Mouse (Mus musculus) lung, embryonic 15.5 days (tissue): ENCODE data around the gene Gm28305. TPM values are rescaled to one million over a fixed set of nuclear protein-coding genes. Genes with fewer than 3 reads are reported as not detected.

Experiments
- ATAC-seq: fragments of 200-750 bp; cut with Nextera tagmentation; 2 replicates; pipeline ENCODE4 v1.8.0; 2017; ENCODE audit warnings: moderate number of reproducible peaks, borderline replicate concordance; ENCODE audit not compliant: low FRiP score, low TSS enrichment; ENCODE audit errors: extremely low read depth
- H3K27ac ChIP-seq: fragments of 300-500 bp; sonication (generic); 2 replicates; pipeline ENCODE4 v1.5.1; 2015; ENCODE audit warnings: moderate library complexity, mild to moderate bottlenecking, inconsistent platforms
- H3K27me3 ChIP-seq: fragments of 300-500 bp; sonication (generic); 2 replicates; pipeline ENCODE4 v1.6.1; 2015; ENCODE audit warnings: inconsistent platforms
- H3K36me3 ChIP-seq: fragments of 300-500 bp; sonication (generic); 2 replicates; pipeline ENCODE4 v1.6.1; 2015; ENCODE audit warnings: inconsistent platforms
- H3K4me1 ChIP-seq: fragments of 300-500 bp; sonication (generic); 2 replicates; pipeline ENCODE4 v1.6.1; 2015; ENCODE audit warnings: inconsistent platforms
- H3K4me2 ChIP-seq: fragments of 300-500 bp; sonication (generic); 2 replicates; pipeline ENCODE4 v1.6.1; 2015; ENCODE audit warnings: inconsistent platforms, mild to moderate bottlenecking, moderate library complexity
- H3K4me3 ChIP-seq: fragments of 300-500 bp; sonication (generic); 2 replicates; pipeline ENCODE4 v1.5.1; 2015; ENCODE audit warnings: mild to moderate bottlenecking, inconsistent platforms
- H3K9ac ChIP-seq: fragments of 300-500 bp; sonication (generic); 2 replicates; pipeline ENCODE4 v1.6.1; 2015; ENCODE audit warnings: inconsistent platforms
- H3K9me3 ChIP-seq: fragments of 300-500 bp; sonication (generic); 2 replicates; pipeline ENCODE4 v1.6.1; 2016; ENCODE audit warnings: inconsistent platforms
- WGBS: fragments of 180-500 bp; shearing (Covaris S2); methylation state at CpG from one replicate; pipeline ENCODE4 v1.1.7; 2015; 5-methylcytosine and 5-hydroxymethylcytosine counted together
- polyA plus RNA-seq: library from polyadenylated mRNA; unstranded; fragments of >200 nt; fragmentation: Nextera tagmentation; extraction: Ambion mirVana; gene quantifications from 2 replicates; pipeline ENCODE4 v1.2.1, GENCODE M21; 2015

The Gm28305 gene
- not detected in 2 replicates for polyA plus RNA-seq

DNA sequence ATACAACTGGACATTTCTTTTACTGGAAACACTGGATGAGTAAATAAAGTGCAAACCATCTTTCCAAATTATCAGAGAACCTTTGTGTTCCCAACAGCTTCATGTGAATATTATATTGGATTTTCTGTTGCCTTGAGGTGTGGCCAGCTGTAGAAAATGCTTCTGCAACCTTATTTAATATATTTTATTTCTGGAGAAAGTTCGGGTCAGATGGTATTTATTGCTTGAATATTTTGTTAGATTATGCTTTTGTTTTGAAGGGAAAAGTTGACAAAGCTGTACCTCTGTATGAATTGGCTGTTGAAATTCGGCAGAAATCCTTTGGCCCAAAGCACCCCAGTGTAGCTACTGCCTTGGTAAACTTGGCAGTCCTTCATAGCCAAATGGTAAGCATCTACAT lies at the start of gene Gm28305:
Gene Gm28305 (plus strand): TSS at position 301 of the 400 bp plus-strand sequence.
- no peak within 1 kb of the TSS for H3K4me3 ChIP-seq
- H3K27ac ChIP-seq, result no peak within 1 kb of the TSS
- 58% methylated on average over 2 of the region's 2 CpGs for WGBS
- no peak within 1 kb of the TSS for H3K9ac ChIP-seq
- no peak within 1 kb of the TSS for H3K4me2 ChIP-seq
- peaks cover 26% of the 10 kb centered on the region for H3K36me3 ChIP-seq
- no peaks in the 10 kb centered on the region for H3K4me1 ChIP-seq
- no peak for ATAC-seq
- no peaks in the 10 kb centered on the region for H3K27me3 ChIP-seq
- H3K9me3 ChIP-seq, result no peaks in the 10 kb centered on the region

DNA sequence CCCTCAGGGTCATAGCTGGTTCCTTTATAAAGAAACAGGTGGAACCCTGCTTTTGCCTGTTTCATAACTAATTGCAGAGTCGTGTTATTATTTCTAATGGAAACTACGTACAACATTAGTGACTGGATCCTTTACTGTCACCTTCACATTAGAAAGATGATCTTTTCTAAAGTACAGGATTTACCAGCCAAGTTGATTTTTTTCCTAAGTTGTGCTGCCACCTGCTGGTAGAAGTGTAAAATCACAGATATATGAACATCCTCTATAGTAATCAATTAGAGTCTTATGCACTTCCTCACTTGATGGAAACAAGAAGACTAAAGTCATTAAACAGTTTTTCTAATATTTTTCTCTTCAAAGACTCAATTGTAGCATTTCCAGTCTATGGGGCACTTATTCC lies 44.0 kb upstream of the Gm28305 start:
- Histone ChIP-seq H3K4me1 (peaks cover 5% of the 10 kb centered on the region), H3K4me3 (no peak overlapping the region), H3K27ac (no peak overlapping the region), H3K9me3 (no peaks in the 10 kb centered on the region), H3K9ac (no peak overlapping the region), H3K36me3 (no peaks in the 10 kb centered on the region), H3K27me3 (no peaks in the 10 kb centered on the region), H3K4me2 (no peak overlapping the region)
- 6% methylated on average over 2 of the region's 2 CpGs for WGBS
- no peak for ATAC-seq

DNA sequence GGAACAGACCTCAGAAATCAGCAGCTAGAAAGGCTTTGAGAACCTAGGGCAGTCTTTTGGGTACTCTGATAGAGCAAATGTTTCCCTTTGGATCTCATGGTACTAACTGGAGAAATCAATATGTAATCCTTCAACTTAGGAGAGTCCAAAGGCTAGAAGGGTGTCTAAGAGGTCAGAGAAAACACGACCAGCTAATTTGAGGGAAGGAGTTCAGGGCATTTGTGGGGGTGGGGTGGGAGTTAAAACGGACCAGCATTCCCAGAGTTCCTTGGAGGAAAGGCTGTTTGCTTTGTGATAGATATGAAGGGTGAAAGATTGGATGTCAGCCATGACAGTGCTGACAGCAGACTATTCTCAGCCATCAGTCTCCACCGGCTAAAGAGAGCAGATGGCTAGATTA lies 39.9 kb upstream of the Gm28305 start:
- Histone ChIP-seq H3K36me3 (peaks cover 2% of the 10 kb centered on the region; the same call in 1 of the 2 replicates), H3K4me2 (no peak overlapping the region), H3K27ac (no peak overlapping the region), H3K4me1 (peaks cover 20% of the 10 kb centered on the region), H3K4me3 (no peak overlapping the region), H3K9me3 (no peaks in the 10 kb centered on the region), H3K9ac (no peak overlapping the region), H3K27me3 (no peaks in the 10 kb centered on the region)
- WGBS, result 23% methylated on average over 3 of the region's 3 CpGs
- no peak for ATAC-seq

DNA sequence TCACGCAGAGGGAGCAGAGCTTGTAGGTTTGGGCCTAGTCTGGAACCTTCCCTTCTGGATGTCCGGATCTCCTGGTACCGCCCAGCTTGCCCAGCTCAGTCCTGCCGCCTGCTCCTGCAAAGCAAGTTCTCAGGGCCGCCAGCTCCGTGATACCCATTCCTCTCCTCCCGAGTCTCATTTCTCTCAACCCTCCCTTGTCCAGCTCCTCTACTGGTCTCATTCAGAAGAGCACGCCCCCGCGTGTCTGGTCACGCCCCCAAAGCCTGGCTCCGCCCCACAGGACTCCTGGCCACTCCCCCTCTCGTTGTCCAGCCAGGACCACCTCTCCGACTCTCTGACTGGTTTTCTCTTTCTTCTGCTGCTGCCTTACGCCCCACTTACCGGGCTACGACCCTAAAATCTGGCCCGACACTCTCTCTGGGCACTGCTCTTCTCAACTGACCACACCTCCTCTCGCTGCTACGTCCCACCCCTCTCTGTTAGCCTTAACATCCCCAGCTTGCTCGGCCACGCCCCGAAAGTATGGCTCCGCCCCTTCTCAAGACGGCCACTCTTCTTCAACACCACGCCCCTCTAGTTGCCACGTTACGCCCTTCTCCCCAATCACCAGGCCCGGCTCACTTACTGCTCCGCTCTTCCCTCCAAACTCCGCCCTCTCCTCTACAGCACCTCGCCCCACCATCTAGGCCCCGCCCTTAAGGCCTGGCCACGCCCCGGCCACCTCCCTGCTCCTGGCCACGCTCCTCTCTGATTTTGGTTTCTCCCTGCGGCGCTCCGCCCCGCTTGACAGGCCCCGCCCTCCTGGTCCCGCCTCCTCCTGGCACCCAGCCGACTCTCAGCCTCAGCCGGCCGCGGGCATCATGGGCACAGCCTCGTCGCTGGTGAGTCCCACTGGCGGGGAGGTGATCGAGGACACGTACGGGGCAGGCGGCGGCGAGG lies 38.3 kb upstream of the Gm28305 start, which contains the start of gene Nphp3:
Gene Nphp3 (plus strand): TSS at position 624 of the 939 bp plus-strand sequence.
- WGBS, result under 1% methylated on average over 55 of the region's 55 CpGs
- peak within 1 kb of the TSS; percentile 79 for H3K4me3 ChIP-seq
- H3K27me3 ChIP-seq, result no peaks in the 10 kb centered on the region
- peak; percentile 98 for ATAC-seq
- peaks cover 20% of the 10 kb centered on the region for H3K4me1 ChIP-seq
- H3K9me3 ChIP-seq, result no peaks in the 10 kb centered on the region
- peak within 1 kb of the TSS; percentile 94 for H3K27ac ChIP-seq
- peaks cover 4% of the 10 kb centered on the region; the same call in 1 of the 2 replicates for H3K36me3 ChIP-seq
- peak within 1 kb of the TSS; percentile 87 for H3K4me2 ChIP-seq
- H3K9ac ChIP-seq, result peak within 1 kb of the TSS; percentile 66

DNA sequence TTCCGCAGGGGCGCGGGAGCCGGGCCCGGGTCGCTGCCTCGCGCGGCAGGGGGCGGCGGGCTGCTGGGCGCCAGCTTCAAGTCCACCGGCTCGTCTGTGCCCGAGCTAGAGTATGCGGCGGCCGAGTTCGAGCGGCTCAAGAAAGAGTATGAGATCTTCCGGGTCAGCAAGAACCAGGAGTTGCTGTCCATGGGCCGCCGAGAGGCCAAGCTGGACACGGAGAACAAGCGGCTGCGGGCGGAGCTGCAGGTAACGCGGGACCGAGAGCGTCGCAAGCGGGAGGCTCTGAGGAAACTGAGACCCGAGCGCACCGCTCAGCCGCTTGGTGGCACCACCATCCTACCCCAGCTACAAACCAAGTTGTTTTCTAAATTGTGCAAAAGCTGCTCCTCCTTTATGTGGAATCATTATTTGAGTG lies 37.5 kb upstream of the Gm28305 start:
- H3K4me1 ChIP-seq, result peaks cover 20% of the 10 kb centered on the region
- ATAC-seq, result peak; percentile 43
- peak overlapping the region; percentile 79 for H3K4me3 ChIP-seq
- H3K9me3 ChIP-seq, result no peaks in the 10 kb centered on the region
- H3K36me3 ChIP-seq, result peaks cover 4% of the 10 kb centered on the region; the same call in 1 of the 2 replicates
- under 1% methylated on average over 37 of the region's 37 CpGs for WGBS
- H3K9ac ChIP-seq, result peak overlapping the region; percentile 66
- H3K4me2 ChIP-seq, result peak overlapping the region; percentile 87
- H3K27me3 ChIP-seq, result no peaks in the 10 kb centered on the region
- peak overlapping the region; percentile 85 for H3K27ac ChIP-seq

DNA sequence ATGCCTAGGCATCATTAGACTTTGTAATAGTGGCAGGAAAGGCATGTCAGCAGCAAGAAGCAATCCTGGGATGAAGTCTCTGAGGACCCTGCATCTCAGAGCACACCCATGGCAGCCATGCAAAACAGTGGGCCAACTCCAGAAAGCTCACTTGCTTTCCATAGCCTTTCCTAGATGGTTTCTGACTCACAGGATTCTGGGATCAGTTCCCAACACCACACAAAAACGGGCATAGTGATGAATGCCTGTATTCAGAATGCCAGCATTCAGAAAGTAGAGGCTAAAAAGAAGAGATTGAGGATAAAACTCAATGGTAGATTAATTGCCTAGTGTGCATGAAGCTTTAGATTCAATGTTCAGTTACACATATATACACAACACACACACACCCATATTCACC lies 25.9 kb upstream of the Gm28305 start:
- 63% methylated on average over 1 of the region's 1 CpGs for WGBS
- no peak overlapping the region for H3K27ac ChIP-seq
- no peaks in the 10 kb centered on the region for H3K27me3 ChIP-seq
- peaks cover 37% of the 10 kb centered on the region for H3K36me3 ChIP-seq
- no peak for ATAC-seq
- no peak overlapping the region for H3K9ac ChIP-seq
- no peaks in the 10 kb centered on the region for H3K4me1 ChIP-seq
- H3K4me3 ChIP-seq, result no peak overlapping the region
- H3K4me2 ChIP-seq, result no peak overlapping the region
- H3K9me3 ChIP-seq, result no peaks in the 10 kb centered on the region

DNA sequence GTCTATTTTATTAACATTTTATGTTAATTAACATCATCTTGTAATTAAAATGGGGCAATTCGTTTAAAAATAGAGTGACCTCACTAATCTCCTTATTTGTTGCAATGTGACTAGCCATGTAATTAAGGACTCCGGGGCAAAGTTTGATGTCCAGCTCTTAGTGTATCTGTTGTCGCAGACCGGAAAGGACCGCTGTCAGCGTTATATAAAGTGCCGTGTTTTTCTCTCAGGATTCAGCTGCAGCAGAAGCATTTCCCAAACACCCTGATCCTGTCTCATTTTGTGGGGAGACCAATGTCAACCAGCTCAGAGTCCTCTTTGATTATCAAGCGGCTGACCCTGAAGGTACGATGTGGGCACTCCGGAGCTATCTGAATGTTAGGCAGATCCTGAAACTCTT lies 19.4 kb upstream of the Gm28305 start:
- ATAC-seq, result no peak
- H3K9ac ChIP-seq, result no peak overlapping the region
- no peaks in the 10 kb centered on the region for H3K4me1 ChIP-seq
- no peak overlapping the region for H3K4me2 ChIP-seq
- 91% methylated on average over 10 of the region's 10 CpGs for WGBS
- H3K27ac ChIP-seq, result no peak overlapping the region
- H3K4me3 ChIP-seq, result no peak overlapping the region
- H3K27me3 ChIP-seq, result no peaks in the 10 kb centered on the region
- peaks cover 40% of the 10 kb centered on the region; the same call in 1 of the 2 replicates for H3K36me3 ChIP-seq
- H3K9me3 ChIP-seq, result no peaks in the 10 kb centered on the region

DNA sequence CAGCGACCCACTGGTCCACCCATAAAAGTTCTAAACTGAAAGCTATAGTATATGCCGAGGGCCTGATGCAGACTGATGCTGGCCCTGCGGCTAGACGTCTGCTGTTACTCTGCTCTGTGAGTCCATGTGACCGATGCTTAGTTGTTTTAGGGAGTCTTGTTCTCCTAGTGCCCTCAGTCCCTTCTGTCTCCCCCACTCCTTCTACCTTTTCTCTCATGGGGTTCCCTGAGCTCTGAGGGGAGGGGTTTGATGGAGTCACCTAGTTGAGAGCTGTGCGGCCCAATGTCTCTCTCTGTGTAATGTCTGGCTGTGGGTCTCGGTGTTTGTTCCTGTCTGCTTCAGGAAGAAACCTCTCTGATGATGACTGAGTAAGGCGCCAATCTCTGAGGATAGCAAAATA lies 13.3 kb upstream of the Gm28305 start:
- Histone ChIP-seq H3K4me3 (no peak overlapping the region), H3K4me1 (no peaks in the 10 kb centered on the region), H3K27ac (no peak overlapping the region), H3K4me2 (no peak overlapping the region), H3K9me3 (no peaks in the 10 kb centered on the region), H3K27me3 (no peaks in the 10 kb centered on the region), H3K36me3 (peaks cover 30% of the 10 kb centered on the region), H3K9ac (no peak overlapping the region)
- WGBS, result 93% methylated on average over 8 of the region's 8 CpGs
- no peak for ATAC-seq

DNA sequence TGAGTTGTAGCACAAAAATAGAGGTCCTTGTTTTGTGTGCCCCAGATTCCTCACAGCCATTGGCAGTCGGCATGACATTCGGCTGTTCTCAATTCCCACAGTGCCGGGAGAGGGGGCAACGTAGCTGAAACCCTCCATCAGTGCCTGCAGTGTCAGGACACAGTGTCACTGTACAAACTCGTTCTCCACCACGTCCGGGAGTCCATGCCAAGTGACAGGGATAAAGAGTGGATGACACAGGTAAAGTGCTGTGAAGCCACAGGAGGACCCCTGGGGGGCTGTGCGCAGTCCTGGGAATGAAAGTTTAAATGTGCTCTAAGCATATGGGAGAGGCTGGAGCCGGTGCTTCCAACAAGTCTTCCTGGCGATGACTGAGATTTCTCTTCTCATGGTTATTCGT lies 10.6 kb upstream of the Gm28305 start:
- no peaks in the 10 kb centered on the region for H3K27me3 ChIP-seq
- H3K9ac ChIP-seq, result no peak overlapping the region
- no peaks in the 10 kb centered on the region for H3K4me1 ChIP-seq
- no peaks in the 10 kb centered on the region for H3K9me3 ChIP-seq
- no peak overlapping the region for H3K4me3 ChIP-seq
- ATAC-seq, result no peak
- peaks cover 23% of the 10 kb centered on the region for H3K36me3 ChIP-seq
- H3K4me2 ChIP-seq, result no peak overlapping the region
- 86% methylated on average over 11 of the region's 11 CpGs for WGBS
- H3K27ac ChIP-seq, result no peak overlapping the region

DNA sequence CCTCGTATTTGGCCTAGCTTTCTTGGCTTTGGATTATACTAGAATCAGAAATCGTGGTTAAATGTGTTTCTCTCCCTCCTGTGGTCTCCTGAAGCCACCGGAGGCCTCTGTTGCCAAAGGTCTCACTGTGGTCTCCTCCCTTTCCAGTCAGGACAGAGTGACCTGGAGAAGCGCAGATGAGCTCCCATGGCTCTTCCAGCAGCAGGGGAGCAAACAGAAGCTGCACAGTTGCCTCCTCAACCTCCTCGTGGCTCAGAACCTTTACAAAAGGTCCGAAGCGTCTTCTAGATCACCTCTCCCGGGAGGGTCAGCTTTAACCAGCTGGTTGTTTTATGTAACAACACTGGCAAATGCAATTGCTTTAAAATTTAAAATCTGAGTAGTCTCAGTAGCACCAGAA lies 6.2 kb upstream of the Gm28305 start:
- H3K27ac ChIP-seq, result no peak overlapping the region
- no peak overlapping the region for H3K4me2 ChIP-seq
- no peaks in the 10 kb centered on the region for H3K27me3 ChIP-seq
- H3K4me3 ChIP-seq, result no peak overlapping the region
- peaks cover 28% of the 10 kb centered on the region for H3K36me3 ChIP-seq
- no peak for ATAC-seq
- H3K9me3 ChIP-seq, result no peaks in the 10 kb centered on the region
- H3K9ac ChIP-seq, result no peak overlapping the region
- H3K4me1 ChIP-seq, result no peaks in the 10 kb centered on the region
- WGBS, result 72% methylated on average over 8 of the region's 8 CpGs

DNA sequence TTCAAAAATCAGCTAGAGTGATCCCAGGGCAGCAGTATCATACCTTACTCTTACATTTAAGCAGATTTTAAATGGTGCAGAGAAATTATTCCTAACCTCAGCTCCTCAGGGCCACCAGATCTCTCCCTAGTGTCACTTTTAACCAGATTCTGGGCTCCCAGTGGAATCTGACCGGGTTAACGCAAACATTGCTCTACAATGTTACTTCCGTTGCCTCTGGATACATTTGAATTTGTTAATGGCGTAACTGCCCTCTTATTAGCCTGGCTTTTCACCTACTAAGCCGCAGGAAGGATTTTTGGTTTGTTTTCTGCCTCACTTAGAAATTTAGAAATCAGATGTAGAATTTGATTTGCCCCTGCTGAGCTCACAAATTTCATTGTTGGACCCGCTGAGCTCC lies 5.7 kb upstream of the Gm28305 start:
- H3K36me3 ChIP-seq, result peaks cover 28% of the 10 kb centered on the region
- no peaks in the 10 kb centered on the region for H3K27me3 ChIP-seq
- H3K4me3 ChIP-seq, result no peak overlapping the region
- H3K9me3 ChIP-seq, result no peaks in the 10 kb centered on the region
- 63% methylated on average over 6 of the region's 6 CpGs for WGBS
- H3K9ac ChIP-seq, result no peak overlapping the region
- no peaks in the 10 kb centered on the region for H3K4me1 ChIP-seq
- H3K4me2 ChIP-seq, result no peak overlapping the region
- ATAC-seq, result no peak
- no peak overlapping the region for H3K27ac ChIP-seq

DNA sequence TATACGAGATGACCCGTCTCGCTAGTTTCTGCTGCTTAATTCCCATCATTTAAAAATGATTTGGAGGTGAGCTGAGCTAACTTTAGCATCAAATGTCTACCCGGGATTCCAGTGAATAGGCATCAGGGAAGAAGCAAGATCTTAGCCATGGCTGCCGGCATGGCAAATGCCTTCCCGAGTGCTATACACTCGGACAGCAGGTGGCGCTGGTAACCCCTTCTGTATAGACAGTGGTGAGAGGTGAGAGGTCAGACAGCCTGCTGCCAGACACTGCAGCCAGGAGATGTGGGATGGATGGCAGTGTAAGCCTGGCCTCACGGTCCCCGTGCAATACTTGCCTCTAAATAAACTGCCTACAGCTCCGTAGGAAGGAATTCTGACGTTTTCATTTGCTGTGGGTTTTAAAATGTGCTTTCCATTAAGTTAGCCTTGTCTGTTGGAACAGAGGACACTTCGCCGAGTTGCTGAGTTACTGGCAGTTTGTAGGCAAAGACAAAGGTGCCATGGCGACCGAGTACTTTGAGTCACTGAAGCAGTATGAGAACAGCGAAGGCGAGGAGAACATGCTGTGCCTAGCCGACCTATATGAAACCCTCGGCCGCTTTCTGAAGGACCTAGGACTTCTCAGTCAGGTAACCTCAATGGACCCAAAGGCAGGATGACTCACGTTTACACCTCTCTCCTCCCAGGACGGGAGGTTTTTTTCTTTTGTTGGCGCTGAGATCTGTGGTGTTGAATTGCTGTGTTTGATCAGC lies 5.0 kb upstream of the Gm28305 start:
- no peaks in the 10 kb centered on the region for H3K27me3 ChIP-seq
- no peak overlapping the region for H3K4me2 ChIP-seq
- ATAC-seq, result no peak
- no peaks in the 10 kb centered on the region for H3K9me3 ChIP-seq
- H3K9ac ChIP-seq, result no peak overlapping the region
- WGBS, result 48% methylated on average over 24 of the region's 24 CpGs
- H3K36me3 ChIP-seq, result peaks cover 28% of the 10 kb centered on the region
- H3K4me3 ChIP-seq, result no peak overlapping the region
- no peaks in the 10 kb centered on the region for H3K4me1 ChIP-seq
- no peak overlapping the region for H3K27ac ChIP-seq
